Mouse (Mus musculus) neural tube, embryonic 15.5 days (tissue): ENCODE measurements around the gene Kcnmb2. TPM values are rescaled to one million over a fixed set of nuclear protein-coding genes. Genes with fewer than 3 reads are reported as not detected.

Experiments
- ATAC-seq: fragments of 200-750 bp; cut with Nextera tagmentation; 2 replicates; pipeline ENCODE4 v1.8.0; 2017; ENCODE audit warnings: mild to moderate bottlenecking, moderate TSS enrichment, moderate library complexity; ENCODE audit not compliant: low FRiP score
- H3K27ac ChIP-seq: fragments of 300-500 bp; sonication (generic); replicated peaks from 2 replicates; pipeline ENCODE4 v1.5.1; 2015; ENCODE audit warnings: mild to moderate bottlenecking, inconsistent platforms
- H3K27me3 ChIP-seq: fragments of 300-500 bp; sonication (generic); replicated peaks from 2 replicates; pipeline ENCODE4 v1.6.1; 2015; ENCODE audit warnings: inconsistent platforms
- H3K36me3 ChIP-seq: fragments of 300-500 bp; sonication (generic); 2 replicates; pipeline ENCODE4 v1.6.1; 2015; ENCODE audit warnings: inconsistent platforms
- H3K4me1 ChIP-seq: fragments of 300-500 bp; sonication (generic); 2 replicates; pipeline ENCODE4 v1.6.1; 2015; ENCODE audit warnings: inconsistent platforms
- H3K4me2 ChIP-seq: fragments of 300-500 bp; sonication (generic); 2 replicates; pipeline ENCODE4 v1.6.1; 2015; ENCODE audit warnings: inconsistent platforms, mild to moderate bottlenecking, moderate library complexity
- H3K4me3 ChIP-seq: fragments of 300-500 bp; sonication (generic); replicated peaks from 2 replicates; pipeline ENCODE4 v1.5.1; 2015; ENCODE audit warnings: mild to moderate bottlenecking, inconsistent platforms
- H3K9ac ChIP-seq: fragments of 300-500 bp; sonication (generic); replicated peaks from 2 replicates; pipeline ENCODE4 v1.6.1; 2015; ENCODE audit warnings: mild to moderate bottlenecking, inconsistent platforms
- H3K9me3 ChIP-seq: fragments of 300-500 bp; sonication (generic); replicated peaks from 2 replicates; pipeline ENCODE4 v1.6.1; 2016; ENCODE audit warnings: inconsistent platforms
- WGBS: fragments of 180-500 bp; shearing (Covaris S2); methylation state at CpG from one replicate; pipeline ENCODE4 v1.1.7; 2015; ENCODE audit warnings: mixed read lengths; 5-methylcytosine and 5-hydroxymethylcytosine counted together
- polyA plus RNA-seq: library from polyadenylated mRNA; unstranded; fragments of >200 nt; fragmentation: Nextera tagmentation; extraction: Ambion mirVana; gene quantifications from 2 replicates; pipeline ENCODE4 v1.2.1, GENCODE M21; 2015

The Kcnmb2 gene
- polyA plus RNA-seq, 1 experiment from 2014 or later, result 21.1 TPM

DNA sequence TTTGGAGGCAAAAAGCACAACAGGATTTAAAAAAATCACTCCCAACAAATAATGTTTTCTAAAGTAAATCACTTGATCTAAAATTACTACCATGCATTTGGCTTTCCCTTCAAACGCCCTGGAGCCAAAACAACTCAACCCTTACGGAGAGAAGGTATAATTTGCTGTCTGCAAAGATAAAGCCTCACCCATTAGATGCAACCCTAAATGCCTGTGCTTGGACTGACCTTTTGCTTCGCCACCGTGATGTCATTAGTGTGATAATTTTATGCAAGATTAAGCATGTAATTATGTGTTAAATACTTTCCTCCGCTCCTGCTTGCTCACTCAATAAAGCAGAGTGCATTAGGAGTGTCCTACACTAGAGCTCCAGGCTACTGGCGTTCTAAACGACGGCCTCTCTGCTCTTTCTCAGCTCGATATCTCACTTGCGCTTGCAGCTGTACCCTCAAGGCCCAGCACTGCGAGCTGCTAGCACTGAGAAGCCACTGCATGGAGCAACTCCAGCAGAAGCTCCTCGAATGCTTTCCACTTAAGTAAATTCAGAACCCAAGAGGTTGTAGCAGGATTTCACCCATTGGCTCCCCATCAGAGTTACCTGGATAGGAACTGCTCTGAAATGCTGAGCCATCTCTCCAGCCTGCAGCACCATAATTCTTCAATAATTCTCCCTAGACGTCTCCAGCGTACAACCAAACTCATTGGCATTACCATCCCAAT is 247.7 kb downstream of the Kcnmb2 start:
- Histone ChIP-seq H3K4me1 (no peaks in the 10 kb centered on the region), H3K4me2 (no peak overlapping the region), H3K36me3 (no peaks in the 10 kb centered on the region), H3K9ac (no peak overlapping the region), H3K4me3 (no peak overlapping the region), H3K27me3 (no peaks in the 10 kb centered on the region), H3K27ac (no peak overlapping the region), H3K9me3 (no peaks in the 10 kb centered on the region)
- ATAC-seq, result peak; percentile 37
- WGBS, result 52% methylated on average over 14 of the region's 14 CpGs

- no peaks in the 10 kb centered on the region for H3K9me3 ChIP-seq
- H3K4me1 ChIP-seq, result no peaks in the 10 kb centered on the region
- no peaks in the 10 kb centered on the region for H3K27me3 ChIP-seq
- no peaks in the 10 kb centered on the region for H3K36me3 ChIP-seq
- no peak overlapping the region for H3K9ac ChIP-seq
- no peak overlapping the region for H3K27ac ChIP-seq
- H3K4me3 ChIP-seq, result no peak overlapping the region
- 65% methylated on average over 6 of the region's 6 CpGs for WGBS
- H3K4me2 ChIP-seq, result no peak overlapping the region
- ATAC-seq, result no peak
Observed at GRCm38 (mm10) chr3:32180519-32180918, 278.2 kb downstream of the Kcnmb2 start.

DNA sequence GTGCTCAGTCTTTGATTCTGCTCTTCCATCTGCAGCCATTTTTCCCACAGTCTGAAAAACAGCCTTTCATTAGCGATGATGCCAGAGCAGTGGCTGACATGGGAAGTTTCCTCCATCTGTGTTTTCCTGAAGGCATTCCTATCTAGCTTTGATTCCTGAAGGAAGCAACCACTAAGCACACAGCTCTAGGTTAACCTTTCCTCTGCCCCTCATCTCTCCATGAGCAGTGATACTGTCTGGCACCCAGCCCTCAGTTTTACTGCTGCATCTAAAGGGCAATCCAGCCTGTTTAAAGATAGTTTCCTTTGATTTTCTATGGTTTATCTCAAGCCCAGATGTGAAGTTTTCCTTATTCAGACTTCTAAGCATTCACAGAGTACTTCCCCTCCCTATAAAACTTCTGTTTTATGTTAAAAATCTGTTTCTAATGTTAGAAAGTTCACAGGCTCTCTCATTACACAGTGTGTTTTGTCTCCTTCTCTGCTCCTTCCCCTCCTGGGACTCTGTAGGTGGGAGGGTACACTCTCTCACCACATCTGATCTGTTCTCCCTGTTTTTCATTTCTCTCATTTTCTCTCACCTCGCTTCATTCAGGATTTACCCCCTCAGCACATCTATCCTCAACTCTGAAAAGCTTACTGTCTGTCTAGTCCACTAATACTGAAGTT is 283.7 kb downstream of the Kcnmb2 start:
- H3K4me2 ChIP-seq, result no peak overlapping the region
- no peaks in the 10 kb centered on the region for H3K36me3 ChIP-seq
- no peak overlapping the region for H3K9ac ChIP-seq
- no peaks in the 10 kb centered on the region for H3K27me3 ChIP-seq
- no peaks in the 10 kb centered on the region for H3K9me3 ChIP-seq
- 73% methylated on average over 2 of the region's 2 CpGs for WGBS
- H3K27ac ChIP-seq, result no peak overlapping the region
- peaks cover 11% of the 10 kb centered on the region for H3K4me1 ChIP-seq
- ATAC-seq, result no peak
- no peak overlapping the region for H3K4me3 ChIP-seq

- Histone ChIP-seq H3K4me3 (no peak overlapping the region), H3K9me3 (no peaks in the 10 kb centered on the region), H3K4me1 (peaks cover 11% of the 10 kb centered on the region), H3K9ac (no peak overlapping the region), H3K27me3 (no peaks in the 10 kb centered on the region), H3K27ac (no peak overlapping the region), H3K4me2 (no peak overlapping the region), H3K36me3 (no peaks in the 10 kb centered on the region)
- ATAC-seq, result no peak
- 34% methylated on average over 5 of the region's 5 CpGs for WGBS
Observed at GRCm38 (mm10) chr3:32188521-32188920, 286.2 kb downstream of the Kcnmb2 start.

- Histone ChIP-seq H3K4me2 (no peak overlapping the region), H3K4me3 (no peak overlapping the region), H3K9ac (no peak overlapping the region), H3K27me3 (no peaks in the 10 kb centered on the region), H3K4me1 (peaks cover 11% of the 10 kb centered on the region), H3K36me3 (no peaks in the 10 kb centered on the region), H3K27ac (0 out of 2 replicates have a peak overlapping the region, but pooled peaks have one; percentile 23), H3K9me3 (no peaks in the 10 kb centered on the region)
- no peak for ATAC-seq
- 88% methylated on average over 2 of the region's 2 CpGs for WGBS
Observed at GRCm38 (mm10) chr3:32188955-32189354, 286.6 kb downstream of the Kcnmb2 start.

- Histone ChIP-seq H3K4me2 (no peak overlapping the region), H3K36me3 (no peaks in the 10 kb centered on the region), H3K27me3 (no peaks in the 10 kb centered on the region), H3K4me3 (no peak overlapping the region), H3K9ac (no peak overlapping the region), H3K4me1 (peaks cover 11% of the 10 kb centered on the region), H3K27ac (0 out of 2 replicates have a peak overlapping the region, but pooled peaks have one; percentile 20), H3K9me3 (no peaks in the 10 kb centered on the region)
- ATAC-seq, result peak; percentile 80
- WGBS, result 33% methylated on average over 5 of the region's 5 CpGs
Observed at GRCm38 (mm10) chr3:32189956-32190355, 287.6 kb downstream of the Kcnmb2 start.

DNA sequence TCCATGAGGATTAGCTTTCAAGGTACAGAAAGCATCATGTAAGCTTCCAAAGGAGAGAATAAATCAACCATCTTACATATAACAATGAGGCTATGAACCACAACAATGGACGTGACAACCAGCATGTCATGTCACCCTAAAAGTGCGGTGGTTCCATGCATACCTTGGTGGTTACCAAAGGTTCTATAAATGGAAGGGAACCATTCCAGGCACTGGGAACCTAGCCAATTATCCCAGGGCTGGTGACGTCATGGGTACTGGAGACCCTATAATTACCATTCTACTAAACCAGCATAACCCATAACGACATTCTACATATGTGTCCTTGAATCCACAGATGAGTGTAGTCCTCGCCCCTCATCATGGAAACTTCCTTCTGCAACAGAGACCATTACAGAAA is 291.7 kb downstream of the Kcnmb2 start:
- ATAC-seq, result no peak
- H3K36me3 ChIP-seq, result no peaks in the 10 kb centered on the region
- no peaks in the 10 kb centered on the region for H3K9me3 ChIP-seq
- peaks cover 11% of the 10 kb centered on the region for H3K4me1 ChIP-seq
- WGBS, result 88% methylated on average over 5 of the region's 5 CpGs
- no peak overlapping the region for H3K9ac ChIP-seq
- no peak overlapping the region for H3K27ac ChIP-seq
- no peaks in the 10 kb centered on the region for H3K27me3 ChIP-seq
- H3K4me2 ChIP-seq, result no peak overlapping the region
- no peak overlapping the region for H3K4me3 ChIP-seq

DNA sequence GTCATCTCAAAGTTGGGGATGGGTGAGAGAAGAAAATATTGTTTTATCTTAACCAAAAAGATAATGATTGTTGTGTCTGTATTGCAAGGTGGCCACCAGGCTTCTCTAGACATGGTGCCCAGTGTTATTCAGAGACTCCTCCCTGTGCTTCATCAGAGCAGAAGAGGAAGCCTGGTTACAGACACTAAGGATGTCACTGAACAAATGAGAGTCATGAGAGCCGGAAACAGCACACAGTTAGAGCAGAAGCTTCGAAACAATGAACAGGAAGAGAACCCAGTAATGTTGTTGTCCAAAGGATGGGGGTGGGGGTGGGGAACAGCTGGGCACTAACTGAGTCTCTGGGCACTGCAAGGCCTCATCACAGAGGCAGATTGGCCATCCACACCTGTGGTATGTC is 324.4 kb downstream of the Kcnmb2 start:
- H3K27ac ChIP-seq, result no peak overlapping the region
- no peaks in the 10 kb centered on the region for H3K9me3 ChIP-seq
- no peak for ATAC-seq
- no peak overlapping the region for H3K4me3 ChIP-seq
- no peaks in the 10 kb centered on the region for H3K36me3 ChIP-seq
- 53% methylated on average over 2 of the region's 2 CpGs for WGBS
- no peaks in the 10 kb centered on the region for H3K27me3 ChIP-seq
- no peak overlapping the region for H3K9ac ChIP-seq
- H3K4me1 ChIP-seq, result no peaks in the 10 kb centered on the region
- no peak overlapping the region for H3K4me2 ChIP-seq

DNA sequence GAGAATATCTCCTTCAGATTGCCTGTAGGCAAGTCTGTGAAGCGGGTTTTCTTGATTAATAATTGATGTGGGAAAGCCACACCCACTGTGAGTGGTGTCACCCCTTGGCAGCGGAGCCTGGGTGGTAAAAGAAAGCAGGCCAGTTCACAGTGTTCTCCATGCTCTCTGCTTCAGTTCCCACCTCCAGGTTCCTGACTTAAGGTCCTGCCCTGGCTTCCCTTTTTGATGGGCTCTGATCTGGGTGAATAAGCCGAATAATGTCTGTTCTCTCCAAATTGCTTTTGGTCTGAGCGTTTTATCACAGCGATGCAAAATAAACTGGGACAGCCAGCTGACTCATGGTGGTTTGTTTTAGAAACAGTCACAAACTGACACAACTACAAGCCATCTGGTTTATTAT is 334.5 kb downstream of the Kcnmb2 start:
- Histone ChIP-seq H3K27ac (no peak overlapping the region), H3K4me2 (no peak overlapping the region), H3K9ac (no peak overlapping the region), H3K4me1 (no peaks in the 10 kb centered on the region), H3K9me3 (no peaks in the 10 kb centered on the region), H3K36me3 (no peaks in the 10 kb centered on the region), H3K27me3 (no peaks in the 10 kb centered on the region), H3K4me3 (no peak overlapping the region)
- ATAC-seq, result no peak
- WGBS, result 71% methylated on average over 5 of the region's 5 CpGs
